Mouse (Mus musculus) intestine, embryonic 15.5 days (tissue): ENCODE results near the gene Rdx. TPM values are rescaled to one million over a fixed set of nuclear protein-coding genes. Genes with fewer than 3 reads are reported as not detected.

Experiments
- ATAC-seq: fragments of 200-750 bp; cut with Nextera tagmentation; 2 replicates; pipeline ENCODE4 v1.8.0; 2017; ENCODE audit warnings: moderate TSS enrichment, moderate library complexity
- H3K27ac ChIP-seq: fragments of 300-500 bp; sonication (generic); 2 replicates; pipeline ENCODE4 v1.5.1; 2015; ENCODE audit warnings: mild to moderate bottlenecking, inconsistent platforms
- H3K27me3 ChIP-seq: fragments of 300-500 bp; sonication (generic); replicated peaks from 2 replicates; pipeline ENCODE4 v1.6.1; 2015; ENCODE audit warnings: inconsistent platforms
- H3K36me3 ChIP-seq: fragments of 300-500 bp; sonication (generic); 2 replicates; pipeline ENCODE4 v1.6.1; 2015; ENCODE audit warnings: inconsistent platforms
- H3K4me1 ChIP-seq: fragments of 300-500 bp; sonication (generic); replicated peaks from 2 replicates; pipeline ENCODE4 v1.6.1; 2015; ENCODE audit warnings: inconsistent platforms
- H3K4me2 ChIP-seq: fragments of 300-500 bp; sonication (generic); replicated peaks from 2 replicates; pipeline ENCODE4 v1.6.1; 2015; ENCODE audit warnings: mild to moderate bottlenecking, inconsistent platforms
- H3K4me3 ChIP-seq: fragments of 300-500 bp; sonication (generic); replicated peaks from 2 replicates; pipeline ENCODE4 v1.5.1; 2015; ENCODE audit warnings: inconsistent platforms
- H3K9ac ChIP-seq: fragments of 300-500 bp; sonication (generic); 2 replicates; pipeline ENCODE4 v1.6.1; 2015; ENCODE audit warnings: inconsistent platforms
- H3K9me3 ChIP-seq: fragments of 300-500 bp; sonication (generic); 2 replicates; pipeline ENCODE4 v1.6.1; 2016; ENCODE audit warnings: inconsistent platforms
- WGBS: fragments of 180-500 bp; shearing (Covaris S2); methylation state at CpG from one replicate; pipeline ENCODE4 v1.1.7; 2015; 5-methylcytosine and 5-hydroxymethylcytosine counted together
- polyA plus RNA-seq: library from polyadenylated mRNA; unstranded; fragments of >200 nt; fragmentation: Nextera tagmentation; extraction: Ambion mirVana; gene quantifications from 2 replicates; pipeline ENCODE4 v1.2.1, GENCODE M21; 2015

The Rdx gene
- polyA plus RNA-seq, 1 experiment from 2014 or later = 75.2 TPM

DNA sequence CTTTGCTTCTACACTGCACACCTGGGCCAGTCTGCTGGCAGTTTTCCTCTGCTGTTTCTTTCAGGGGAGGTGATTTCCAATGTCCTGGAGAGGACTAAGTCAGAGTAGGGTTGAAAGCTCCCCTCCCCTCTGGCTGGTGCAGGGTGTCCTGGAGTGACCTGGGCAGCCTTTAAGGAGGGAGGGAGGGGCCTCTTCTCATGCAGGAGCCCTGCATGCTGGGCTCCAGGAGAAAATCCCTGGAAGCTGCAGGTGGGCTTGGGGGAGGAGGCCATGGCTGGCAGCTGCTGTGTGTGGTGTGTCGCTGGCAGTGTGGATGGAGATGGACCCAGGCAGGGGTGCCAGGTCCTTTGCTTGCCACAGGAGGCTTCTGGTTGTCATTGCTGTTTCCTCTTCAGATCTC, 50.4 kb downstream of the Rdx start:
- H3K4me2 ChIP-seq = no peak overlapping the region
- no peak overlapping the region for H3K4me3 ChIP-seq
- H3K4me1 ChIP-seq = 0 out of 2 replicates have a peak, but pooled peaks cover 4% of the 10 kb centered on the region
- H3K9ac ChIP-seq = no peak overlapping the region
- no peak for ATAC-seq
- peaks cover 12% of the 10 kb centered on the region; the same call in 1 of the 2 replicates for H3K27me3 ChIP-seq
- H3K36me3 ChIP-seq = no peaks in the 10 kb centered on the region
- H3K9me3 ChIP-seq = no peaks in the 10 kb centered on the region
- WGBS = 40% methylated on average over 1 of the region's 1 CpGs
- no peak overlapping the region for H3K27ac ChIP-seq

DNA sequence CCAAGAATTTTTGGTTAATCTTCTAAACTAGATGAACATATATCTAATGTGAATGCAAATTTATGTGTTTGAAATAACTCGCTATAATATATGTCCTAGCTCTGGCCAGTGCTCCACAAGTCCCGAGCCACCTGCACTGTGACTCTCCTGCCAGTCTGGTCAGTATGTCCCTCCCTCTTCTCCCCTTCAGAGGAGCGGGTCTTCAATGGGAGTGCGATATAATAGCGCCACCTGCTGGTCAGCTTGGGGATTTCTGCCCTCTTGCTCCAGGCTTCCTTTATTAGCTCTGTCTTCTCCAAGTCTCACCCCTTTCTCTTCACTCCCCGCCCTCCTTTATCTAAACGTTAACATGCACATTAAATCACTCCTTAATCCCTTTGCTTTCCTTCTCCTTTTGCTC, 51.6 kb downstream of the Rdx start:
- H3K27ac ChIP-seq = no peak overlapping the region
- no peak overlapping the region for H3K9ac ChIP-seq
- H3K4me1 ChIP-seq = 0 out of 2 replicates have a peak, but pooled peaks cover 7% of the 10 kb centered on the region
- ATAC-seq = peak; percentile 62
- H3K27me3 ChIP-seq = peaks cover 12% of the 10 kb centered on the region; the same call in 1 of the 2 replicates
- no peak overlapping the region for H3K4me2 ChIP-seq
- H3K4me3 ChIP-seq = no peak overlapping the region
- H3K9me3 ChIP-seq = no peaks in the 10 kb centered on the region
- 2% methylated on average over 7 of the region's 7 CpGs for WGBS
- H3K36me3 ChIP-seq = no peaks in the 10 kb centered on the region

DNA sequence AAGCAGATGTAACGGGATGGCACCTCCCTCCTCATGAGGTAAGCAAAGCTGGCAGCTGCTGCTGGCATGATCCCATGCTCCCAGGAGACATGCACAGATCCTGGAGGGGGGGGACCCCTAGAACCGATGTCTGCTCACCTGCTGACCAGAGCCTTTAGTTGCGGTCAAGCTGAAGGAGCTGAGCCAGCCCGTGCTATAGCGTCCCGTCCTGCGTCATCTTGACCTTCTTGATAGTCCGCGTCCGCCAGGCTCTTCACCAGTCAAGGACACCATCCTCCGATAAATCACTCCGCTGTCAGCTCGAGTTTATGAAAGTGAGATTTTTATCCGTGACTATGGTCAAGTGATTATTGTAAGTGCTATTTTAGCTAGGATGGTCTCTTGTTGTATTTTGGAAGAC, 53.5 kb downstream of the Rdx start:
- no peaks in the 10 kb centered on the region for H3K36me3 ChIP-seq
- WGBS = 87% methylated on average over 14 of the region's 14 CpGs
- ATAC-seq = no peak
- no peaks in the 10 kb centered on the region for H3K9me3 ChIP-seq
- H3K4me3 ChIP-seq = no peak overlapping the region
- no peak overlapping the region for H3K27ac ChIP-seq
- peaks cover 12% of the 10 kb centered on the region; the same call in 1 of the 2 replicates for H3K27me3 ChIP-seq
- H3K4me2 ChIP-seq = no peak overlapping the region
- H3K9ac ChIP-seq = no peak overlapping the region
- H3K4me1 ChIP-seq = 0 out of 2 replicates have a peak, but pooled peaks cover 9% of the 10 kb centered on the region

DNA sequence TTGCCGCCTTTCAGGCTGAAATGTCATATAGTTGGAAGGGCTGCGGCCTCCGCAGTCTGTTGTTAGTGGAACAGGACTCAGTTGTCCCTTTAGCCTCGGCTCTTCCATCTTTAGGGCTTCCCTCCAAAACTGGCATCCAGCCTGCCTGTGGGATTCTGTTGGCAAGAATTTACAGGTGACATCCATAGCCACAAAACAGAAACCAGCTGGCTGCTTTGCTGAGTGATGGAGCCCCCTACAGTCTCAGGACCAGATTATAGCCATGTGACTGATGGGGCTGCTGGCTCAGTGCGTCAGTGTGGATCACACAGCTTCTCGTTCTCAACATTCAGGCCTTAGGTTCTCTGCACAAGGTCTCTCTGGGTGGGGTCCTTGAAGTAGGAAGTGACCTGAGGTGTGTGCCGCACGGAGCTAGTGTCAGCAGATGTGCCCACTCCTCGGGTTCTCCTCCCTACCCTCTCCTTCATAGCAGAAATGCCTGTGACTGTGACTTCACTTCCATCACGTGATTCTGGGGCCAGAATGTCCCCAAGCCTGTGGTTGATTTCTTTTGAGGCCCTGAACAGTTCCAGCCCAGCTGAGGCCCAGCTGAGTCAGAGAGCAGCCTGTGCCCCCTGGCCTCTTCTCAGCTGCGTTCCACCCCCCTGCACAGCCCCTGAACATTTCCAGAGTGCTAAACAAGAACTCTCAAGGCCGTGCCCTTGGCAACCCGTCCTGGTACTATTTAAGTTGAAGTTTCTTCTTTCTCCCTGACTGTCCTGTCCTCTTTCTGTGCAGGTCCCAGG, 55.3 kb downstream of the Rdx start:
- Histone ChIP-seq H3K9ac (no peak overlapping the region), H3K27me3 (peaks cover 12% of the 10 kb centered on the region; the same call in 1 of the 2 replicates), H3K9me3 (no peaks in the 10 kb centered on the region), H3K4me2 (no peak overlapping the region), H3K4me1 (0 out of 2 replicates have a peak, but pooled peaks cover 9% of the 10 kb centered on the region), H3K27ac (no peak overlapping the region), H3K4me3 (no peak overlapping the region), H3K36me3 (no peaks in the 10 kb centered on the region)
- WGBS = 70% methylated on average over 13 of the region's 13 CpGs
- no peak for ATAC-seq

DNA sequence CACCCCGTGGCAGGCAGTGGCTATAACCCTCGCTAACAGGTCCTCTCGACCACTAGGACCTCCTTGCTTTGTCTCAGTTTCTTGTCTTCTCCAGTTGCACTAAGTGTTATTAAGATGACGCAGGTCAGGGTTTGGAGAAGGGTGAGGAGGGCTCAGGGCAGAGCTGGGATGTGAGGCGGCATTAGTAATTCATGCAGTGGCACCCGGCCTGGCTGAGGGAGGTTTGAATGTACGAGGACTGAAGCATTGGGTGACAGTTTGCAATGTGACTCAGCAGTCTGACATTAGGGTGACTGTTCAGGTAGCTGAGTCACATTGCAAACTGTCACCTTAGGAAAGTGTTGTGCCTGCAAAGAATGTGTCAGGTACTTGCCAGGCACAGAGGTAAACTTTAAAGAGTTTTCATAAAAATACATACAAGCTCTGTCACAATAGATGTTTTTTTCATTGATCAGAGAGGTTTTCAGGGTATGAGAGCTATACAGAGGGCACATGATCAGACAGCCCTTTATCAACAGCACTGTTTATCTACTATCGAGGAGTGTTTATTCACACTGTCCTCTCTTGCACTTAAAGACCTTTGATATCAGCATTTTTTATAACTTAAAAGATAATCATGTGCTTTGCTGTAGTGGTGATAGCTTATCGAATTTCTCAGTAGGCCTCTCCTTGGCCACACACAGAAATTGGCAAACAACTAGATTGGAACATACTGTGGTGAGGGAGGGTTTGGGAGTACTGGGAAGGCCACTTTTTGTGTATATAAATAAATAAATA, 56.7 kb downstream of the Rdx start:
- Histone ChIP-seq H3K9ac (no peak overlapping the region), H3K4me1 (0 out of 2 replicates have a peak, but pooled peaks cover 9% of the 10 kb centered on the region), H3K4me3 (no peak overlapping the region), H3K27ac (no peak overlapping the region), H3K27me3 (peaks cover 11% of the 10 kb centered on the region; the same call in 1 of the 2 replicates), H3K9me3 (no peaks in the 10 kb centered on the region), H3K4me2 (no peak overlapping the region), H3K36me3 (no peaks in the 10 kb centered on the region)
- WGBS = 43% methylated on average over 9 of the region's 9 CpGs
- ATAC-seq = peak; percentile 84

DNA sequence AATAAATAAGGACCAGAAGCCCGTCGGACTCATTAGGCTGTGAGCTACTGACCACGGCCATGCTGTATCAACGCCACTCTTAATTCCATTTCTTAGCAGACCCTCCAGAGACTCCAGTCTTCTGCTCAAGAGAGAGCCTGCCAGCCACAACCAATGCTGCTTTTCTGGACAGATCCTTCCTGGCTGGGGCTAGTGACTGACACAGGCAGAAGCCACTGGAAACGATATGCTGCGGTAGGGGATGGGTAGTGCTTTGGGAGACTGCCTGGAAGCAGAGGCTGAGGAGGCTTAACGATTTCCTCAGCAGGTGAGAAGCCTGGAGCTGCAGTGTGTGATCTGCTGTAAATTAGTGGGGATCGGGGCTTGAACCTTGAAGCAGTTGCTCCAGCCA, 57.2 kb downstream of the Rdx start:
- Histone ChIP-seq H3K9me3 (no peaks in the 10 kb centered on the region), H3K9ac (no peak overlapping the region), H3K4me1 (0 out of 2 replicates have a peak, but pooled peaks cover 9% of the 10 kb centered on the region), H3K36me3 (no peaks in the 10 kb centered on the region), H3K4me3 (no peak overlapping the region), H3K4me2 (no peak overlapping the region), H3K27ac (no peak overlapping the region), H3K27me3 (peaks cover 9% of the 10 kb centered on the region; the same call in 1 of the 2 replicates)
- 60% methylated on average over 8 of the region's 8 CpGs for WGBS
- no peak; the same call in 1 of the 2 replicates for ATAC-seq

DNA sequence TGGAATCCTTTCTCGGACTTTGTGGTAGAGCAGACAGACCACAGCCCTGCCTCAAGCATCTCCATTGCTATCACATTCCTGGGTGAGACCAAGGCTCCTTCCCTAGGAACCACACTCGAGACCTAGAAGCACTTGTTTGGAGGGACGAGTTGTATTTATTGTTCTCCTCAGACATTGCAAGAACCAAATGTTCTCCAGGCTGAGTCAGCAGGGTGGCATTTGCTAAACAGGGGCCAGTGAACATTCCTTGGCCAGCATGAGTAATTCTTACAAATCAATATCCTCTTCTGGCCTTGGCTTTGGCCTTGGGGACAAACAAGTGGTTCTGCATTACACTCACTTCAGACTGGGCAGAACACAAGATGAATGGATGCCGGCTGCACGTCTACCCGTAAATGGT, 58.5 kb downstream of the Rdx start:
- no peak overlapping the region for H3K4me2 ChIP-seq
- no peak overlapping the region for H3K27ac ChIP-seq
- H3K4me1 ChIP-seq = 0 out of 2 replicates have a peak, but pooled peaks cover 9% of the 10 kb centered on the region
- no peak for ATAC-seq
- WGBS = 77% methylated on average over 6 of the region's 6 CpGs
- H3K27me3 ChIP-seq = 0 out of 2 replicates have a peak, but pooled peaks cover 5% of the 10 kb centered on the region
- H3K36me3 ChIP-seq = no peaks in the 10 kb centered on the region
- no peak overlapping the region for H3K9ac ChIP-seq
- H3K9me3 ChIP-seq = no peaks in the 10 kb centered on the region
- no peak overlapping the region for H3K4me3 ChIP-seq

DNA sequence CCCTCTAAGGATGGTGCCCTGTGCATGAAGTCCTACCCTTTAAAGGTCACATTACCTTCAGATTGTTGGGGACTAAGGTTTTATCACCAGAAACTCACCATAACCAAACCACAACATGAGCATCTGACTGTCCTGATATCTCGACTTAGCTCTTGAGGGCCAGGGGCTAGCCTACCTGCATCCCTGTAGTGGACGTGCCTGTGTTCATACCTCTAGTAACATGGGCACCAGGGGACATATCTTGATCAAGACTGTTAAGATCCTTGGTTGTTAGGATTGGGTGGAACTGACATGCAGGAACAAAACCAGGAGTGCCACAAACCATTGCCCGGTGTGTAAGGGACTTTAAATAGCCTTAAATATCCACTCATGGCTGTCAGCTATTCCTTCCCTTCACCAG, 60.2 kb downstream of the Rdx start:
- no peaks in the 10 kb centered on the region for H3K36me3 ChIP-seq
- ATAC-seq = no peak
- H3K27ac ChIP-seq = no peak overlapping the region
- H3K4me2 ChIP-seq = no peak overlapping the region
- no peaks in the 10 kb centered on the region for H3K9me3 ChIP-seq
- WGBS = 89% methylated on average over 3 of the region's 3 CpGs
- 0 out of 2 replicates have a peak, but pooled peaks cover 3% of the 10 kb centered on the region for H3K27me3 ChIP-seq
- H3K9ac ChIP-seq = no peak overlapping the region
- H3K4me1 ChIP-seq = 0 out of 2 replicates have a peak, but pooled peaks cover 9% of the 10 kb centered on the region
- no peak overlapping the region for H3K4me3 ChIP-seq

DNA sequence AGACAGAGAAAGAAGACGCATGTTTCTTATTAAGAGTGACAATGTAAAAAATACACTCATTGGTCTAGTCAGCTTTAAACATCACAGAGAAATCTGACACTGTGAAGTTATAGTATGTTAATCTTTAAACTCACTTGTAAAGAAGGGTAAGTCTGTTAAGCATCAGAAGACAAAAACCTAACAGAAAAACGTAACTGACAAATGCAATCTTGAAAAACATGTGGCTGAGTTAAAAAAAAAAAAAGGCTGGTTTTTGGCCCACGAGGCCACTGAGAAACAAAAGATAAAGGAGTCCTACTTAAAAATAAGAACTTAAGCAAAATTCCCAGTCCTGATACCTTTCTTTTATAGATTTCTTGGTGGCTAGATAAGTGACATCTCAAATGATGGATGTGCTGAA, 63.8 kb downstream of the Rdx start:
- 66% methylated on average over 3 of the region's 3 CpGs for WGBS
- Histone ChIP-seq H3K9me3 (no peaks in the 10 kb centered on the region), H3K9ac (no peak overlapping the region), H3K4me1 (no peaks in the 10 kb centered on the region), H3K27ac (no peak overlapping the region), H3K36me3 (0 out of 2 replicates have a peak, but pooled peaks cover under 1% of the 10 kb centered on the region), H3K27me3 (0 out of 2 replicates have a peak, but pooled peaks cover 3% of the 10 kb centered on the region), H3K4me3 (no peak overlapping the region), H3K4me2 (no peak overlapping the region)
- no peak for ATAC-seq

DNA sequence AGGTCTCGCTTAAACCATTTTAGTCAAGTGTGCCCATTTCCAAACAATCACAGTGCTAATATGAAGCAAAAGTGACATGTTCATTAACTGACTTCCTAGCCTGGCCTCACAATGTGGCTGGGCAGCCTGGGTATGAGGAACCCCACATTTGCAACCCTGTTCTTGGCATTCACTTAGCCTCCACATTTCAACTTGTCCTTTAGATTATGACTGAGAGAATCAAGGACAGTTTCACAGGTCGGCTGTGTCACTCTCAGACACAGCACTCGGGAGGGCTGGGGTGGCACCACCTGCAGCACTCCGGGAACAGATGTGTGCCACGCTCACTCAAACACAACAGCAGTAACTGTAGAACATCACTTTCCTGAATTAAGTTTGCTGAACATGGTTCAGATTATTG, 66.1 kb downstream of the Rdx start:
- no peak overlapping the region for H3K27ac ChIP-seq
- 93% methylated on average over 5 of the region's 5 CpGs for WGBS
- H3K27me3 ChIP-seq = 0 out of 2 replicates have a peak, but pooled peaks cover 3% of the 10 kb centered on the region
- no peaks in the 10 kb centered on the region for H3K4me1 ChIP-seq
- ATAC-seq = no peak
- no peak overlapping the region for H3K4me3 ChIP-seq
- H3K36me3 ChIP-seq = peaks cover 6% of the 10 kb centered on the region; the same call in 1 of the 2 replicates
- no peak overlapping the region for H3K9ac ChIP-seq
- H3K4me2 ChIP-seq = no peak overlapping the region
- H3K9me3 ChIP-seq = no peaks in the 10 kb centered on the region

DNA sequence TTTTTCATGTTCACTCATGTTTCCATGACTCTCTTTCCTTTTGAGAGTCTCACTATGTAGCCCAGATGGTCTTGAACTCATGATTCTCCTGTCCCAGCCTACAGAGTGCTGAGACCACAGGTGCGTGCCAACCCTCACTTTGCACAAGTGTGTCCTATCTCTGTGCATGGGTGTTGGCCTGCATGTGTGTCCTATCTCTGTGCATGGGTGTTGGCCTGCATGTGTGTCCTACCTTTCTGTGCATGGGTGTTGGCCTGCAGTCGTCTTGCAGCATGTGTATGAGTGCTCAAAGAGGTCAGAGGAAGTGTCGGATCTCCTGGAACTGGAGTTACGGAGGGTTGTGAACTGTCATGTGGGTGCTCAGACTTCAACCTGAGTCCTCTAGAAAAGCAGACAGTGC, 72.2 kb downstream of the Rdx start:
- H3K36me3 ChIP-seq = peaks cover 7% of the 10 kb centered on the region; the same call in 1 of the 2 replicates
- H3K27ac ChIP-seq = no peak overlapping the region
- H3K4me3 ChIP-seq = no peak overlapping the region
- H3K4me1 ChIP-seq = no peaks in the 10 kb centered on the region
- WGBS = 85% methylated on average over 4 of the region's 4 CpGs
- H3K27me3 ChIP-seq = no peaks in the 10 kb centered on the region
- no peak overlapping the region for H3K9ac ChIP-seq
- ATAC-seq = no peak
- no peak overlapping the region for H3K4me2 ChIP-seq
- H3K9me3 ChIP-seq = no peaks in the 10 kb centered on the region

DNA sequence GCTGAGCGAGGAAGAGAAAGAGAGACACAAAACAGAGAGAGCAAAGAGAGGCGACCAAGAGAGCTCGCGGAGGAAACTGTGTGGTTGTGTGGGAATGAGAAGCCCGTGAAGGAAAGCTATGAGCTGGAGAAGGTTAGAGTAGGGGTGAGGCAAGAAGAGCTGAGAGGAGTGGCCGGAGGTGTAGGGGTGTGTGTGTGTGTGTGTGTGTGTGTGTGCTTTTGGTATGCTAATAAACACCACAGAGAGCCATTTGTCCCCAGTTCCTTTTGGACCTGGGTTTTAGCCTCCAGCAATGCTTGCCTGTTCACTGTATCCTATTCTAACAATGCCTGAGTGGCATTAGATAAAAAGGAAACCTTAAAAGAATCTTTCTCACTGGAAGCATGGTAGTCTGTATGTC, 78.3 kb downstream of the Rdx start:
- Histone ChIP-seq H3K9ac (no peak overlapping the region), H3K27ac (no peak overlapping the region), H3K27me3 (no peaks in the 10 kb centered on the region), H3K9me3 (no peaks in the 10 kb centered on the region), H3K4me2 (no peak overlapping the region), H3K36me3 (no peaks in the 10 kb centered on the region), H3K4me3 (no peak overlapping the region), H3K4me1 (no peaks in the 10 kb centered on the region)
- ATAC-seq = no peak
- WGBS = 93% methylated on average over 6 of the region's 6 CpGs
